Mouse (Mus musculus) splenic B cell, adult 2 months (primary cell): Measurements from ENCODE around the gene Mei1.
"Not testable (repeated sequence)": the region's sequence is repeated elsewhere in the genome, so short reads cannot be mapped to it uniquely, and the experiment has no call there.

Source experiments
- DNase-seq: peaks from one replicate; pipeline ENCODE4 v3.0.0-alpha.2; 2011; ENCODE audit warnings: low read depth, low spot score
- H3K27me3 ChIP-seq: 2 replicates; pipeline ENCODE4 v1.6.1; 2012; ENCODE audit warnings: mild to moderate bottlenecking, low read length, moderate library complexity, mixed read lengths; ENCODE audit not compliant: control insufficient read depth, poor library complexity, insufficient read depth, severe bottlenecking
- H3K36me3 ChIP-seq: 2 replicates; pipeline ENCODE4 v1.6.1; 2012; ENCODE audit warnings: mild to moderate bottlenecking, low read length, moderate library complexity, mixed read lengths; ENCODE audit not compliant: control insufficient read depth, poor library complexity, insufficient read depth, severe bottlenecking

Gene Mei1

DNA sequence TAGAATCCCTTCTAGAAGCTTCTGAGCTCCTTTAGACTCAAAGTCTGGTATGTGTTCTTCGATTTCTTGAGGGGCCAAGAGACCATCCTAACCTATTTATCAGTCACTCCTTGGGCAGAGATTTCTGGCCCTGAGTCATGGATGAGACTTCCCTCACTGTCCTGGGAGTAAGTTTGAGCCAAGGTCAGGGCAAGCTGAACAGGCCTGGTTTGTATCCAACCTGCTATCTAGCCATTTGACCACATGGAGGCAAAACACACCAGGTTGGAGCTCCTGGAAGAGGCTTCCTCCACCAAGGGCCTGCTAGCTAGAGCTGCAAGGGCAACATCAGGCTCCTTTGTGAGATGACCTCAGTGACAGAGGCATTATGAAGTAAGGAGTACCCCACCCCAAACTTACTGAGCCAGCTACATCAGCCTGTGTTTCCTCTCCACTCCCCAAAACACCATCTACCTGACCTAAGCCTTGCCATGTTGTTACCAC, 11.0 kb upstream of the Mei1 start, which contains the start of gene 4930407I10Rik:
TSS of gene 4930407I10Rik (plus strand) at position 433 of the 483 bp plus-strand sequence.
- no peaks in the 10 kb centered on the region for H3K36me3 ChIP-seq
- DNase-seq = no peak
- no peaks in the 10 kb centered on the region for H3K27me3 ChIP-seq

DNA sequence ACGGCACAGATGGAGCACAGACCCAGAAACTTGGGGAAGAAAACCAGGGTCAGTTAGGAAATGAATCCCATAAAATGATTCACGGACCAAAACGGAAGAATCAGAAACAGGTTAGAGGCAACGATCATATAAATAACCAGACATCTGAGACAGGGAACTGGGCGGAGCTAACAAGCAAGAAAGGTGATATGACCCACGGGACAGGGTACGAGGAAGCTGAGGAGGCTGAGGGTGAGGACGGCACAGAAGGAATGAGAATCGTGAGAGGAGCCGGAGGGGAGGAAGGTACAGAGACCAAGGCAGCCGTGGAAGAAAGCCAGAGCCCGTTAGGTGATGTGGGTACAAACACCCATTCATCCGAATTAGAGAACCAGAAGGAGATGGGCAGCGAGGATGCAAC, 5.9 kb upstream of the Mei1 start:
- DNase-seq = no peak
- Histone ChIP-seq H3K27me3 (no peaks in the 10 kb centered on the region), H3K36me3 (no peaks in the 10 kb centered on the region)

DNA sequence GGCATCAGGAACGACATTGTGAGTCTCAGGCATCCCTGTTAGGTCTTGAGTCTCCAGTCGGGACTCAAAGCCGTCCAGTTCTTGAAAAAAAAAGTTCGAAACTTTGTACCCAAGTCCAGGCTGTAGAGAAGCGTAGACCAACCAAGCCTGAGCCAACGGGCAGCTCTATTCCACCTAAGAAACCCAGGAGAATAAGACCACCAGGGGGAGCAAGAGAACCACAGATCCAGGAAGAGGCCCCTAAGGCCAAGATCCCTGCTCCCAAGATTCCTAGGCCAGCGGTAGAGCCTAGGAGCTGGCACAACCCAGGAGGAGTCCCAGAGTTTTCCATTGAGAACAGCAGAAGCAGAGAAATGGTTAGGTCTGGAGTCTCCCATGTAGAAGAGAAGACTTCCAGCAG, 4.3 kb upstream of the Mei1 start:
- peak; percentile 81 for DNase-seq
- H3K27me3 ChIP-seq = no peaks in the 10 kb centered on the region
- H3K36me3 ChIP-seq = no peaks in the 10 kb centered on the region

DNA sequence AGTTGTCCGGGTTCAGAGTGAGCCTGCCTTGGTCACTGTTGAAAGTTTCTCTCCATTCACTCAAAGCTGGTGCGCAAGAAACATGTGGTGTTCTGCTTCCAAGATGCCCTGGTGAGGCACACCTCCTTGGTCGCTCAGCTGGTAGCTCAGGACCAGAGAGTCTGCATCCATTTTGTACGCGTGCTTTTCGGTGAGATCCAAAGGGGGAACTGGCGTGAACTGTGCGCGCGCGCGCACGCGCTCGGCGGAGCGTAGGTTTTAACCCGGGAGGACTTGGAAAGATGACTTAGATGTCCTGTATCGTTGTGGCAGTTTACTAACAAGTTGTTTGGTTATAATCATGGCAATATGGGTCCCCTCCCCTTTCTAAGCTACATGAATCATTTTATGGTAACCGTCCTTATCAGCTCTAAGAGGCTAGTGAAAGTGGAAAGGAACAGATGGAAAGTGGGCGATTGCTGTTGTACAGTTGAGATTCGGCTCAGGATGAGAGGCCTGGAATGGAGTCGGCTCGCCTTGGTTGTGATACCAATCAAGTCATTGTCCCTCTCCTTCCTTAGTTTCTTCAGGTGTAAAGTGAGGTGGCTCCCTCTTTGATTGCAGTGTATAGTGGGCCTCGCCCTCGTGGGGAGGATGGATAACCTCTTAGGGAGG, 2.1 kb downstream of the Mei1 start:
- H3K27me3 ChIP-seq = no peaks in the 10 kb centered on the region
- no peaks in the 10 kb centered on the region for H3K36me3 ChIP-seq
- DNase-seq = no peak

DNA sequence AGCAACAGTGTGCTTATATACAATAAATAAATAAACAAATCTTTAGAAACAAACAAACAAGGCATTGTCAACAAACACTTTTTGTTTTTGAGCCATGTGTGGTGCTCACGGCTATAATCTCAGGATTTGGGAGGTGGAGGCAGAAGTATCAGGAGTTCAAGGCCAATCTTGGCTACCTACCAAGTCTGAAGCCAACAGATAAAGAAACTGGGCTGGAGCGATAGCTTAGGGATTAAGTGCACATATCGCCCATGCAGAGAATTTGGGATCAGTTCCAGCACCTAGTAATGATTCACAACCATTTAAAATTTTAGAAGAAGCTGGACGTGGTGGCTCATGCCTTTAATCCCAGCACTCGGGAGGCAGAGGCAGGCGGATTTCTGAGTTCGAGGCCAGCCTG, 3.7 kb downstream of the Mei1 start:
- DNase-seq = no peak
- Histone ChIP-seq H3K36me3 (no peaks in the 10 kb centered on the region), H3K27me3 (no peaks in the 10 kb centered on the region)

DNA sequence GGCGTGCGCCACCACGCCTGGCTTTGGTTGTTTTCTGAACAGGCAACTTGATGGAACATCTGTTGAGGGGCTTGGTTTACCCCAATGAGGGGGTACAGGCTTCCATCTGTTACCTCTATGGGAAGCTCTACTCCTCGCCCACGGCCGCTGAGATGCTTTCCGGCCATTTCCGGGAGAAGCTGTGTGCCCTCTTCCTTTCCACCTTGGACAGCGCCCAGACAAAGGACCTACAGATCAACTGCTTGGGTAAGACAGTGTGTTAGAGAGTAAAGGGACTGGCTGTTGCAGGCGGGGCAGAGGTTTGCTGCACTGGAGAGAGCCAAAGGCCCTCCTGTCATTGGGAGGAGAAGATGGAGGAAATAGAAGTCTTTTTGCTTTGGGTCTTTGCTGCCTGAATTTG, 10.1 kb downstream of the Mei1 start:
- no peak for DNase-seq
- no peaks in the 10 kb centered on the region for H3K27me3 ChIP-seq
- no peaks in the 10 kb centered on the region for H3K36me3 ChIP-seq

DNA sequence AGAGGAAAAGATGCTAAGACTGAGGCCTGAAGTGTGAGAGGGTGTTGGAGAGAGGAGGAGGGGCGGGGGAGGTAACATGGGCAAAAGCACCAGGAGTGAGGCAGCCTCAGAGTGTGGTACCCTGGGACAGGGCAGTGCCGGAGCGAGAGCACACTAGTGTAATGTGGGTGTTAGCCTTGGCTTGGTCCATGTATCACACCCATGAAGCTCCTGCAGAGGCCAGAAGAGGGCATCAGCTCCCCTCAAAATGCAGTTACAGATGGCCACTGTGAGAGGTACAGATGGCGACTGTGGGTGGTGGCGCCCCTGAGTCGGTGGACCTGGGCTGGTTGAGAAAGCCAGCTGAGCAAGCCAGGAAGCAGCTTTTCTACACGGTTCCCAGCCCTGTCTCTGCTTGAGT, 11.4 kb downstream of the Mei1 start:
- no peaks in the 10 kb centered on the region for H3K36me3 ChIP-seq
- DNase-seq = peak; percentile 76
- no peaks in the 10 kb centered on the region for H3K27me3 ChIP-seq

DNA sequence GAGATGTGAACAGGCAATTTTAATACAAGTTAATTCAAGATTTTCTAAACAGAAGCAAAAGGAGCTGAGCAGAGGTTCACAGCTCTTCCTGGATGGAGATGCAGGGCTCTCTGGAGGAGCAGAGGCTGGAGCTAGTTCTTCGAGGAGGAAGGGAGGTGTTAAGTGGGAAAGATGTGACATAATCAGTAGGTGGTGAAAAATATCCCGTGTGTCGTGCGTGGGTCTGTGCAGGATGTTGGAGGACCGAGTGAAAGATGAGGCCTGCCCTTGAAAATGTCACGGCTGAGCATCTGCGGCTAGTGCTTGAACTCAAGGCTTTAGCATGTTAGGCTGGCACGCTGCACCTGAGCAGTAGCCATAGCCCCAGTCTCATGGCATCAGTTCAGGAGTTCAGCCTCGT, 15.8 kb downstream of the Mei1 start:
- H3K36me3 ChIP-seq = no peaks in the 10 kb centered on the region
- H3K27me3 ChIP-seq = no peaks in the 10 kb centered on the region
- DNase-seq = no peak

DNA sequence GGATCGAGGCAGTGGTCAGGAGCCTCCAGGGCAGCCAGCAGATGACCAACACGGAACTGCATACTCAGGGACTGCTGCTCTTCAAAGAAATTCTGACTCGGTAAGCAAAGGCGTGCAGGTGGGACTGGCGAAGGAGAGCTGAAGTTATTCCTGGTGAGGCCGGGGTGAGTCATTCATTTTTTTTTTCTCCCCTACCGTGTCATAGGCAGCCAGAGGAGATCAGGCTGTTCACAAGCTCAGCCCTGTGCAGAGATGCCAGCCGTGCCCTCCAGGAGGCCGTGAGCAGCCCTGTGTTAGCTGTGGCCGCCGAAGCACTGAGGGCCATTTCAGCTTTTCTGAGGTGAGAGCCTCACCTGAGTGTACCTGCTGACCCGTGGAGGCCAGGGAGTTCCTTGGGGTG, 16.3 kb downstream of the Mei1 start:
- Histone ChIP-seq H3K36me3 (no peaks in the 10 kb centered on the region), H3K27me3 (no peaks in the 10 kb centered on the region)
- no peak for DNase-seq

DNA sequence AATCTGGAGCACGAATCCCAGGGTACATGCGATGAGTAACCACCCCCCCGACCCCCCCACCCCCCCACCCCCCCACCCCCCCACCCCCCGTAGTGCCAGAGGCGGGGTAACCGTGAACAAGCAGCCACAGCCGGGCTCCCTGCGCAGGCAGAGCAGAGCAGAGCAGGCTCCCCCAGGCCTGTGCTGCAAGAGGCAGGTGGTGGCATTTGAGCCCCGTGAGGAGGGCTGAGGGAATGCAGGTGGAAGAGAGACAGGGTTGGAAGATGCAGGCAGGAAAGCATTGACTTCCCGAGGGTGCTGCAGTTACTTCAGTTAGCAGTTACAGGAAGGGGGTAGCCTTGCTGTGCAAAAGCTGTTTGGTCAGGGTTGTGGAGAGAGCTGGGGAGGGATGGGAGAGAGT, 17.5 kb downstream of the Mei1 start:
- Histone ChIP-seq H3K36me3 (no peaks in the 10 kb centered on the region), H3K27me3 (no peaks in the 10 kb centered on the region)
- no peak for DNase-seq

DNA sequence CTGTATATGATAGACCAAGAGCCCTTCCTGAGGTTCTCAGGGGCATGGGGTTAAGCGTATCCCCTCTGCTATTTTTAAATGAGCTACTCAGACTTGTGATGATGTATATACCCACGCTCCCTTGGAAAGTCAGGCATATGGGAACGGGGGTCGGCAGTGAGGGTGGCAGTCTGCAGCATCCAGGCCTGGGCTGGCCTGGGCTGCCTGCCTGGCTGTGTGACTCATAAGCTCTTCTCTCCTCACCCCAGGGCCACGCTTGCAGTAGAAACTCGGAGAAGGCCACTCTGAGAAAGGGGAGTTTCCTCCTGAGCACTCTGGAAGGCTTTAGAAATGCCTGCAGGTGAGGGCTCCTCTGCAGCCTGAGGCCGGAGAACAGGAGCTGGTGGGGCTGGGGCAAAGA, 21.3 kb downstream of the Mei1 start:
- DNase-seq = no peak
- no peaks in the 10 kb centered on the region for H3K27me3 ChIP-seq
- H3K36me3 ChIP-seq = no peaks in the 10 kb centered on the region

DNA sequence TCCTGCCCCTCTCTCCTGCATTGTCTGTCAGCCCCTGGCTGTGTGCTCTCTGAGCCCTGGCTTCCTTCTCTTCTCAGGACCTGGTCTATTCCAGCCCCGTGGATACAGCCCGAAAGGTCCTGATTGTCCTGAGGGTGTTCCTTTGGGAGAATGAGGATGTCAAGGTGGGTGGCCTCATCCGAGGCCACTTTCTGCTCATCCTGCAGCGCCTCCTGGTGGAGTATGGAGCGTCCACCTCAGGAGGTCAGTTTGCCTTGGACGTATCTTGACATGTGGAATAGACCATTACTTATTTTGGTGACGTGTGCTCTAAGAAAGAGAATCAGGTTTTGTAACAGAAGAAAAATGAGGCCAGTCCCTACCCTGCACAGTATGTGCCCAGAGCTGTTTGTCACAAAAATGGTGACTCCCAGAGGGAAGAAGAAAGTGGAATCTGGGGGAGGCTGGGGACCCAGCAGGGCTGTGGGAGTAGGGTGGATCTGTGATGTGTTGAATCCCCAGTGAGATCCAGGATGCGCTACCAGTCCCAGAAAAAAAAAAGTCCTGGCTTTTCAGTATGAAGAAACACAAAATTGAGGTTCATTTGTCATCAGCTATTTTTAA, 37.3 kb downstream of the Mei1 start:
- DNase-seq = peak; percentile 51
- Histone ChIP-seq H3K27me3 (no peaks in the 10 kb centered on the region), H3K36me3 (no peaks in the 10 kb centered on the region)

DNA sequence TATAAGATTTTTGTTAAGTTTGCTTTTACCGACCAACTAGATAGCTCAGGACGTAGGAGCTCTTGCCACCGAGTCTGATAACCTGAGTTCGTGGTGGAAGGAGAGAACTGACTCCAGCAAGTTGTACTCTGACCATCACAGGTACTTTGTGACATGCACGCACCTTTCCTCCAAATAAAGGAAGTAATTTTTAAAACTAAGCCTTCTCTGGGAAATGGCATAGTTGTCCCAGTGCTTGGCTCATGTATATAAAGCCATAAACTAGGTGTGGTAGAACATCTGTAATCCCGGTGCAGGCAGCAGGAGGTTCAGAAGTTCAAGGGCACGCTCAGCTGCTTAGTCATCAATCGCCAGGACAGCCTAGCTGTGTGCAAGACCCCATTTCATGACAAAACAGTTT, 50.7 kb downstream of the Mei1 start:
- no peaks in the 10 kb centered on the region for H3K36me3 ChIP-seq
- DNase-seq = no peak
- H3K27me3 ChIP-seq = no peaks in the 10 kb centered on the region

DNA sequence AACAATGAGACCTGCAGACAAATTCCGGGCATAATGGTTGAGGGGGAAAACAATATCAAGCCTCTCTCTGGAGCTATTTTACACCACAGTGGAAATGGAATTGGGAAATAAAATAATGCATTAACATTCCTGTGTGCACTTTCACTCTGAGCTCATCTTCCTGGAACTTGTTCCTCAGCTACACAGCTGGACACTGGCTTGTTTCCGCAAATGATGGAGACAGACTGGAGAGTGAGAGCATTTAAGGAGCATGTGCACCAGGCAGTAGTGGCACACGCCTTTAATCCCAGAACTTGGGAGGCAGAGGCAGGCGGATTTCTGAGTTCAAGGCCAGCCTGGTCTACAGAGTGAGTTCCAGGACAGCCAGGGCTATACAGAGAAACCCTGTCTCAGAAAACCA, 56.9 kb downstream of the Mei1 start:
- DNase-seq, H3K36me3 ChIP-seq: not testable (repeated sequence)

DNA sequence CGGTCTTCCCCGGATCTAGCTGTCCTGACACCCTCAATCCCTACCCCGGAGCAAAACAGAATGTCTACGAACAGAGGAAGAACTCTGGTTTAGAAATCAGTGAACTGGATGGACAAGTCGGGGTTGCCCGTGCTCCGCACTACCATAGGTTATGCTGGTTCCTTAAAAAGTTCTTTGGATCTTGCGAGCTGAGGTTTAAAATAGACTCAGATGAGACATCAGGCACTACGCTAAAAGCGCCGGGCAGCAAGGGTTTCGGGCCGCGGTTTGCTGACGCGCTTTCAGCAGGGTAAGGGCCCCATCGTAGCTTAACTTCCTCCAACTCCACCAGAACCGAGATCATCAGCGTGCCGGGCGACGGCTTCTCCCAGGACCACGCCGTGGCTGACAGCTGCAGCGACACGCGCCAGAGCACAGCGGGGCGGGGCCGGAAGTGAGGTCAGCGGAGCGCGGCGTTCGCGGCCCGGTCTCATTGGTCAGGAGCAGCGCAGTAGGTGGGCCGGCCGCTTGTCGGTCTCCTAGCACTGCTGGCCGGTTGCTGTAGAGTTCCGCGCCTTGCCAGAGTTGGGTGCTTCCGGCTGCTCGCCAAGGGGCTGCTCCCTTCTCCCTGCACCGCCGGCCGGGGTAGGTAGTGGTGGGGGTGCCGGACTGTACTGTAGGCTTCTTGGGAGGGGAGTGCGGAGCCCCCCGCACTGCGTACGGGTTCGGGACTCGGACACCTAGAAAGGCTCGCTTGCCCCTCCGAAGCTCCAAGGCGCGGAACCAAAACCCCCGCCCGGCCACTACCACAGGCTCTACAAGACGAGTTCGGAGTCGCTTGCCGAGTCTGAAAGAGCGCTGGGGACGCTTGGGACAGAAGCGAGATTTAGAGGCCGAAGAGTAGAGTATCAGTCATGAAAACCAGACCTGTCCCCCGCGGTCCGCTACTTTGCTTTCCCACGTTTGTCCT, 57.9 kb downstream of the Mei1 start, which contains the start of gene Ccdc134:
TSS of gene Ccdc134 (plus strand) at position 497 of the 949 bp plus-strand sequence.
- DNase-seq = peak; percentile 98
- Histone ChIP-seq H3K36me3 (peaks cover 1% of the 10 kb centered on the region), H3K27me3 (no peaks in the 10 kb centered on the region)

More for the DNA sequence above, 56.9 kb downstream of the Mei1 start:
- H3K27me3 ChIP-seq = not testable (repeated sequence)
